Mouse (Mus musculus) left cerebral cortex, postnatal 36 days (tissue): ENCODE measurements at regions not wholly inside any gene's neighbourhood (a gene's known extent, or its start where the extent isn't known, plus 50 kb on each side); places are given as distances from the start of the nearest gene placed in this dataset.
A peak's percentile ranks its signal among the peaks of the same experiment; 100 is the strongest.

Experiments
- DNase-seq, 2 experiments: peaks; one replicate each; pipeline ENCODE4 v3.0.0; 2021 to 2022; ENCODE audit warnings: low spot score in 2 of 2, mixed read lengths in 1 of 2
- intact Hi-C: fragments of 180-260 bp; cut with DNase I; formaldehyde crosslinking; loops from one replicate; pipeline ENCODE4 v1.15.1; 2025

DNA sequence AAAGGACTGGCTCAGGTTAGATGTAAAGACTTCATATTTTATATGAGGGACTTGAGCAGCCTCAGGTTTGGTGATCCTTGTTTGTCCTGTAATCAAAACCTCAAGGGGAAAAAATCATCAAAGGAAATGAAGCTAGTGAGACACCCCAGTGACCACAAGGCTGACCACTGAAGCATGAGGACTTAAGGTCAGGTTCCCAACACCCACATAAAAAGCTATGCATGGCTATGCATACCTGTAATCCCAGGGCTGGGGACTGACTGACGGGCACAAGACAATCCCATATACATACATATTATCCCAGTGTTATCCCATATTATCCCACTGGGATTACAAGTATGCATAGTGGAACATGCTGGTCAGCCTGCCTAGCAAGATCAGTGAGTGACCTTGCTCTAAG is 467.5 kb upstream of the Pou3f3 start:
- intact Hi-C loops: no loop called here
- no peak for DNase-seq

- intact Hi-C loops: no loop called here
These were observed 465.9 kb upstream of the Pou3f3 start for GRCm38 (mm10) chr1:42229711-42230110.

GRCm38 (mm10) chr1:42230469-42231040 is 465.0 kb upstream of the Pou3f3 start:
- DNase-seq: peak; percentile 48 to 50
- intact Hi-C loops: no loop called here

More at GRCm38 (mm10) chr1:42229711-42230110, 465.9 kb upstream of the Pou3f3 start:
- no peak for DNase-seq

DNA sequence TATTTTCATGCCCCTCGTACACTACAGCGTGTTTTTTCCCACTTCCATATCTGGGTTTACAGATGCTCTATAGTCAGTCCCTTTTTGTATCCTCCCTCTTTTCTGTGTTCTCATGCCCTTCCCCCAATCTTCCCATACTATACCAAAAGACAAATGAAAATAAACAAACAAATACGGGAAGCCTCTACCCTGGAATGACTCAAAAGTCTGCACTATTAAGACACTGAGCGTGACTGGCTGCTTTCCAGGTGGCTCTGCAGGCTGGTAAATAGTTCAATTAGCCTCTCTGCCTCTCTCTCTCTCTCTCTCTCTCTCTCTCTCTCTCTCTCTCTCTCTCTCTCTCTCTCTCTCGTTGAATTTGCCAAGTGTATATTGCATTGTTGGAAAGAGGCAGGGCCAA is 464.5 kb upstream of the Pou3f3 start:
- intact Hi-C loops: no loop called here
- DNase-seq: no peak

DNA sequence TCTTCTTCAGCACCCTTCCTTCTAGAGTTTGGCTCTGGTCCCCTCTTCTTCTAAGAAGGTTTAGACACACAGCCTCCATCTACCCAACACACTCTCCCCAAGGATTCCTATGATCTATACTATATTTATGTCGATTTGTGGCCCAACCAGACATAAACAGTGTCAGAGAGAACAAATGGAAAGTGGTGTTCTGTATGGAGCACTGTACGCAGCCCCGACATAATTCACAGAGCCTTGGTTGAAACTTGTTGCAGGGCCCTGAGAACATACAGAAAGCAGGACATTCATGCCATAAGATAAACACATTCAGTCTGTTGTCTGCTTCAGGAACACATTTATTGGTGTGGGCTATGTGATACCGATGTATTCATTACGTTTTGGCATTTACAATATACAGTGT is 463.7 kb upstream of the Pou3f3 start:
- DNase-seq: no peak
- intact Hi-C loops: no loop called here

GRCm38 (mm10) chr1:42232716-42233115 is 462.9 kb upstream of the Pou3f3 start:
- intact Hi-C loops: no loop called here
- no peak for DNase-seq

DNA sequence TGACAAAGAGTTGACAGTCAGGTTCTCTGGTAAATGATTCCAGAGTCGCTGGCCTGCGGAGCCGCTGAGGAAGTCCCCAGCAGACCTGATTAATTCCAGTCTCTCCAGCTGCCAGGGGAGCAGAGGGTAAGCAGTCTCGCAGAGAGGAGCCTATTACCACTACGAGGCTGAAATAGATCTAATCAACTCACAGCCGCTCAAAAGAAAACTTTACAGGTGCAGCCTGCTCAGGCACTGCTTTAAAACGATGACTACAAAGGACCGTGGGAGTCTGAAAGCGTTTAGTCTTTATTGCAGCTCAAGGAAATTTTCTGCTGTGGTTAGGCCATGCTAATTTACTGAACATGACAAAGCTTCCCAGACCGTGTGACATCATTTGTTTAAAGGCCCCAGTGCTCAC is 462.3 kb upstream of the Pou3f3 start:
- no peak for DNase-seq
- intact Hi-C loops: no loop called here

DNA sequence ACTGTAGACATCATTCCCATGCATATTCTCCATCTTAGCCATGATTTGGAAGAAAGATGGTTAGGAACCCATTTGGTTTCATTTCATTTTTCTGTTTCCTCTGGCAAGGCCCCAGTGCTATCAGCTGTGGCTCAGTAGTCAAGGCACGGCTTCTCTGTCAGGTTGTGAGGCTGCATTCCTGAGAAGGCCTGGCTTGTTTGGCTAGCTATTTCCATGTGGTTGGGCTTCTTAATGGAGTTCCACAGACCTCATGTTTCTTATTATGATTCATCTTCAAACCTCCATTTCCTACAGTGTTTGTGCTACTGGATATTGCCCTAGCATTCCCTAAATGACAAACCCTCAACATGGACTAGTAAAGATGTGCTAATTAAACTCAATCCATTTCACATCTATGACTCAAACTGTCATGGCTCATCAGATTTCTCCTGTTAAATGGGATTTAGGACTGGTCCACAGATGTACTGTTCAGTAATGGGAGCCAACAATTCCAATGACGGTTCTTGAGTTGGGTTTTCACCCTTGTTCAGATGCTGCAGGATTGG is 459.0 kb upstream of the Pou3f3 start:
- intact Hi-C loops: no loop called here
- DNase-seq: no peak

DNA sequence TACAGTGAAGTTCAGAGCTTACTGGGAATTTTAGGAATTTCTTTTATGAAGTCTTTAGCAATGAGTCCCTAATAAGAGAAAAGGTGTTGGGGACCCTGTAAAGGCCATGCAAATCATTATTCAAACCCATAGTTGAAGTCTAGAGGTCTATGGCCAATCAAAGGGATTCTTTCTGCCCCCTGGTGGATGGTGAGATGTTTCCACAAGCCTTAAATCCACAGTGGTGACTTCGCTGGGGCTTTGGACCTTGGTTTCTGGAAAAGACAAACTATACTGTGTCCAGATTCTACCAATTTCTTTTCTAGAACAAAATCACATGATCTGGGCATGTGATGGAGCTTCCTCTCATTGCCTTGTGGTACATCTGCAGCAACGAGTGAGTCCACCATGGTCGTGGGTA is 457.2 kb upstream of the Pou3f3 start:
- intact Hi-C loops: no loop called here
- no peak for DNase-seq

GRCm38 (mm10) chr1:42241172-42241571 is 454.4 kb upstream of the Pou3f3 start:
- intact Hi-C loops: no loop called here
- no peak for DNase-seq

DNA sequence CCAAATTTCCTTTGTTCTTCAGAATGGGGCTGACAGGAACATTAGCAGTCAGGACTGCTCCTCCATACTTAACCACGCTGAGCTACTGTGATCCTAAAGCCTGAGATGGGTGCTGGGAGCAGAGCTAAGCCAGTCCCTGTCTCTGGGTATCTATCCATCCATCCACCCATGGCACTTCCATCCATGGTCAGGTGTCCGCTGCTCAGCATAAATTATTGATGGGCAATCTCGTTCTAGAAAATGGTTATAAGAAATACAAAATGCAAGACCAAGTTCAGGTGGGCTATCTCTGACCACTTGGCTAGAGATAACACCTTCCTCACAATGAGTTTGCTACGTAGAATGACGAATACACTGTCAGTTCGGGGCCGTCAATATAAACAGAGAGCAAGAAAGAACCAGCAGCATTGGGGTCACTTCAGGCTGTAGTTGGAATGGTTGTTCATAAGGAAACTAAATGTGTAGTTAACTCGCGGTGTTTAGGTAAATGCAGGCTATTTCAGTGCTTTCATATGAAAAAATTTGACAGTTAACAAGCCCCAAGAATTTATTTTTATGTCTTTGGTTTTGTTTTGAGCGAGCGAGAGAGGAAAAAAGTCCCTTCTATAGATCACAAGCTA is 453.9 kb upstream of the Pou3f3 start:
- no peak for DNase-seq
- intact Hi-C loops: no loop called here

- DNase-seq: no peak
- intact Hi-C loops: no loop called here
These were observed 452.7 kb upstream of the Pou3f3 start for GRCm38 (mm10) chr1:42242586-42243457.

DNA sequence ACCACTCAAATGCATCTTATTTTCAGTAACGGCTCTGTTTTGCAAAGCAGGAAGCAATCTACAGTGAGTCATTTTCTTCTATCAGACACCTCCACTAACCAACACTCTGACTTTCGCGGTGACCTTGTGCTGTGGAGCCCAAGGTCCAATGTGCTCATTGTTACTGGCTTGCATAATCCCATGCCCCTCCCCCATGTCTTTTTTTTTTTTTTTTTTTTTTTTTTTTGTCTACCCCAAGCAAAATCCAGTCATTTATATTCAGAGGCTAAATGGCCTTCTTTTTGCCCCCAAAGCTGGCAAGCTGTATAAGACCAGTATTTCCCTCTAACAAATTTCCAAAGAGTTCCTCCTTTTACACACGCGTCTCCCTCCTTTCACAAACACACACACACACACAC is 452.1 kb upstream of the Pou3f3 start:
- intact Hi-C loops: no loop called here
- no peak for DNase-seq

- intact Hi-C loops: no loop called here
- DNase-seq: no peak
These were observed 451.7 kb upstream of the Pou3f3 start for GRCm38 (mm10) chr1:42243878-42244277.

GRCm38 (mm10) chr1:42252386-42252785 is 443.2 kb upstream of the Pou3f3 start:
- intact Hi-C loops: loop anchor here (10.0 kb wide), 1 partner anchor 1098 kb away; no protein-coding TSS in a partner anchor

DNA sequence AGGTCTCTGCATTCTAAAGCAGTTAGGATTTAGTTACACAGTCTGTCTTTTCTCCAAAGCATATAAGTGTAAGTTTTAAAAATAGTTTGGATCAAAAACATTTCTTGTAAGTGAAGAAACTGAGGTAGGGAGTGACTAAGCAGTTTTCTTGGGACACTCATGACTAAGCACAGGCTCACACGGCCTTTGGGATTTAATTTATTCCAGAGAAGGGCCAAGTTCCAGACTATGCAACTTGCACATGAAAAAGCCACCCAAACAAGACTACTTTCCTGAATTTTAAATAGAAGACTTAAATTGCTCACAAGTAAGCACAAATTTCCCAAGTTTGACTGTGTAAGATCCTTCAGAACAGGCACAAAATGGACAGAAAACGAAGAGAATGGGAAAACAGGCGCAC is 441.8 kb upstream of the Pou3f3 start:
- no peak for DNase-seq
- intact Hi-C loops: loop anchor here (10.0 kb wide), 1 partner anchor 1099 kb away; no protein-coding TSS in a partner anchor

More at GRCm38 (mm10) chr1:42252386-42252785, 443.2 kb upstream of the Pou3f3 start:
- DNase-seq: no peak

- intact Hi-C loops: loop anchor here (5.0 to 10.0 kb wide), 3 partner anchors 365 to 1102 kb away; no protein-coding TSS in a partner anchor
- no peak for DNase-seq
These were observed 438.5 kb upstream of the Pou3f3 start for GRCm38 (mm10) chr1:42256911-42257595.

DNA sequence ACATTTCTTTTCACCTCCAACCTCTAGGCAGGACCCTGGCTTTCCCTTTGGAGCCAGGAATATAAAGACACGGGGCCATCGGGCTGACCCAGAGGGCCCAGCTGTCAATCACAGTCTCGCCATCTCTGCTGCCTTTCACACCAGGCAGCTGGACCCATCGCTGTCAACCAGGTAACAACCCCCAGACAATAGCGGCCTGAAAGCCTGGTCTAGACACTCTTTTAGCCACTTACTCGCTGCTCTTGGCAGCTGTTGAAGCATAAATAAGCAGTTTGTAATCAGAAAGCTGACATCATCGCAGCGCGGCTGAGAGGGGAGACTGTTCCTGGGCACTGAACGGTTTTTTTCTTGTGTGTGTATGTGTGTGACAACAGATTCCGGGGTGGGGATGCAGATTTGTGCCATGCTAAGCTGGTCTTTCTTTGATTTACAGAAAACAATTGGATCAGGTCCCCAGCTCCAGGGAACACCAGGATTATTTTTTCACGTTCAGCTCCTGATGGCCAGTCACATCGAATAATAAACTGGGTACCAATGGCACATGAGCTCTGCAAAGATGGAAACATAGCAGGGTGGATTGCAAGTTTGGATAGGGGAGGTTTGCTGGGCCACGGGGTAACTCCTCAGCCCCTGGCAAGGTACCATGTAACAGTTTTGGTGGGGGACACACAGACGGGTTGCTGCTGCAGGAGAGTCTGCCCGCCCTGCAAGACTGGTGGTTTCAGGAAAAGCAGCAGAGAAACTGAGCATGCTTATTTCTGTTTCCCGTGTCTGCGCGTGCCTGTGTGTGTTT is 437.6 kb upstream of the Pou3f3 start:
- intact Hi-C loops: loop anchor here (2.0 to 10.0 kb wide), 4 partner anchors 366 to 1103 kb away; no protein-coding TSS in a partner anchor
- DNase-seq: no peak

DNA sequence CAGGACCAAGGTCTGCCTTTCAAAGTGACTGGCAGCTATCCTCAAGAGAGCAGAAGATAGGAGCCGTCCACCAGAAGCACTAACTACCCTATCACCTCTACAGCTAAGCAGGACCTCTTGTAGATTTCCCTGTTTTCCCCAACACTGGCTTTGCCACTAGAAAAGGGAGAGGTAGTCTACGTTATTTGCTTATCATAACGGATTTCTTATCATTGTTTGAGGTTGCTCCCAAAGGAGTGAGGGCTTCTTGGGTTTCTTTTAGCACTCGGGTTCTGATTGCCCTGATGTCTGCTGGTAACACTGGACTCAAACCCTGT is 437.0 kb upstream of the Pou3f3 start:
- DNase-seq: no peak
- intact Hi-C loops: loop anchor here (2.0 to 10.0 kb wide), 4 partner anchors 366 to 1104 kb away; no protein-coding TSS in a partner anchor
